Mouse (Mus musculus): ENCODE results near the gene Vgf. TPM values are rescaled to one million over a fixed set of nuclear protein-coding genes. Genes with fewer than 3 reads are reported as not detected.

The Vgf gene
- polyA plus RNA-seq, 1 experiment from 2014 or later = 2.1 TPM

DNA sequence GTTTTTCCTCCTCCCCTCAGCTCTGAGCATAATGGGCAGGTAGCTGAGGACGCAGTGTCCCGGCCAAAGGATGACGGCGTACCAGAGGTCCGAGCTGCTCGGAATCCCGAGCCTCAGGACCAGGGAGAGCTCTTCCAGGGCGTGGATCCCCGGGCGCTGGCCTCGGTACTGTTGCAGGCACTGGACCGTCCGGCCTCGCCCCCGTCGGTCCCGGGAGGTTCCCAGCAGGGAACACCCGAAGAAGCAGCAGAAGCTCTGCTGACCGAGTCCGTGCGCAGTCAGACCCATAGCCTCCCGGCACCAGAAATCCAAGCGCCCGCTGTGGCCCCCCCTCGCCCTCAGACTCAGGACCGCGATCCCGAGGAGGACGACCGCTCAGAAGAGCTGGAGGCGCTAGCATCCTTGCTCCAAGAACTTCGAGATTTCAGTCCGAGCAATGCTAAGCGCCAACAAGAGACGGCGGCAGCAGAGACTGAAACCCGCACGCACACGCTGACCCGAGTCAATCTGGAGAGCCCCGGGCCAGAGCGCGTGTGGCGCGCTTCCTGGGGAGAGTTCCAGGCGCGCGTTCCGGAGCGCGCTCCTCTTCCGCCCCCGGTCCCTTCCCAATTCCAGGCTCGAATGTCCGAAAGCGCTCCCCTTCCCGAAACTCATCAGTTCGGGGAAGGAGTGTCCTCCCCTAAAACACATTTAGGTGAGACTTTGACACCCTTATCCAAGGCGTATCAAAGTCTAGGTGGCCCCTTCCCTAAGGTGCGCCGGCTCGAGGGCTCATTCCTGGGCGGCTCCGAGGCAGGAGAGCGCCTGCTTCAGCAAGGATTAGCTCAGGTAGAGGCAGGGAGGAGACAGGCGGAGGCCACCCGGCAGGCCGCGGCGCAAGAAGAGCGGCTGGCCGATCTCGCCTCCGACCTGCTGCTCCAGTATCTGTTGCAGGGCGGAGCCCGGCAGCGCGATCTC is 5.2 kb downstream of the Vgf start:
- H3K4me1 ChIP-seq = peaks cover 34% of the 10 kb centered on the region
- peak overlapping the region; percentile 55 for H3K9ac ChIP-seq
- peak overlapping the region; percentile 50 for H3K4me3 ChIP-seq
- H3K9me3 ChIP-seq (replicated peaks) = no peaks in the 10 kb centered on the region
- H3K4me2 ChIP-seq (replicated peaks) = peak overlapping the region; percentile 100
- under 1% methylated on average over 78 of the region's 78 CpGs for WGBS
- no peak overlapping the region for H3K27ac ChIP-seq
- H3K36me3 ChIP-seq = peaks cover 11% of the 10 kb centered on the region
- H3K27me3 ChIP-seq = peaks cover 75% of the 10 kb centered on the region
- ATAC-seq (ENCODE audit: low FRiP score) = no peak

- ATAC-seq (ENCODE audit: low FRiP score) = 0 out of 2 replicates have a peak, but pooled peaks have one; percentile 0
- H3K4me1 ChIP-seq = peaks cover 34% of the 10 kb centered on the region
- peak overlapping the region; percentile 50 for H3K4me3 ChIP-seq
- peak overlapping the region; percentile 100 for H3K4me2 ChIP-seq (replicated peaks)
- under 1% methylated on average over 23 of the region's 33 CpGs for WGBS
- H3K9me3 ChIP-seq (replicated peaks) = no peaks in the 10 kb centered on the region
- H3K27ac ChIP-seq = 0 out of 2 replicates have a peak overlapping the region, but pooled peaks have one; percentile 30
- peaks cover 17% of the 10 kb centered on the region for H3K36me3 ChIP-seq
- peaks cover 69% of the 10 kb centered on the region for H3K27me3 ChIP-seq
- peak overlapping the region; percentile 55 for H3K9ac ChIP-seq
Measured at GRCm38 (mm10) chr5:137032033-137032421, 5.8 kb downstream of the Vgf start.

DNA sequence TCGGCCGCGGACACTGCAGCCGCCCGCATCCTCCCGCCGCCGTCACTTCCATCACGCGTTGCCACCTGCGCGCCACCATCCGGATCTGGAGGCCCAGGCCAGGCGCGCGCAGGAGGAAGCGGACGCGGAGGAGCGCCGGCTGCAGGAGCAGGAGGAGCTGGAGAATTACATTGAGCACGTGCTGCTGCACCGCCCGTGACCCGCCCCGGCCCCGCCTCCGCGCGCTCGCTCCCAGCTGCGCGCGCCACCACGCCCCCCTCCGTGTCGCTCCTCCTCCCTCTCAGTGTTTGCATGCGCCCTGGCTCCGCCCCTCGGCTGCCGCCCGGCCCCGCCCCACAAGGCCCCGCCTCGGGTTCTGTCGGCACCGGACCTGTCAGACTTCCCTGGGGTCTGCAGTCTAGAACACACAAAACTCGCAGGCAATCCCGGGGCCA is 6.5 kb downstream of the Vgf start:
- Histone ChIP-seq H3K9me3 (replicated peaks) (no peaks in the 10 kb centered on the region), H3K4me3 (peak overlapping the region; percentile 50), H3K4me2 (replicated peaks) (peak overlapping the region; percentile 100), H3K36me3 (peaks cover 24% of the 10 kb centered on the region), H3K27ac (0 out of 2 replicates have a peak overlapping the region, but pooled peaks have one; percentile 30), H3K4me1 (peaks cover 34% of the 10 kb centered on the region), H3K27me3 (peaks cover 64% of the 10 kb centered on the region), H3K9ac (peak overlapping the region; percentile 55)
- peak; percentile 64 for ATAC-seq (ENCODE audit: low FRiP score)
- WGBS = 1% methylated on average over 42 of the region's 49 CpGs

GRCm38 (mm10) chr5:137036211-137036610 is 10.0 kb downstream of the Vgf start:
- 85% methylated on average over 13 of the region's 13 CpGs for WGBS
- H3K36me3 ChIP-seq = peaks cover 54% of the 10 kb centered on the region
- ATAC-seq (ENCODE audit: low FRiP score) = no peak

DNA sequence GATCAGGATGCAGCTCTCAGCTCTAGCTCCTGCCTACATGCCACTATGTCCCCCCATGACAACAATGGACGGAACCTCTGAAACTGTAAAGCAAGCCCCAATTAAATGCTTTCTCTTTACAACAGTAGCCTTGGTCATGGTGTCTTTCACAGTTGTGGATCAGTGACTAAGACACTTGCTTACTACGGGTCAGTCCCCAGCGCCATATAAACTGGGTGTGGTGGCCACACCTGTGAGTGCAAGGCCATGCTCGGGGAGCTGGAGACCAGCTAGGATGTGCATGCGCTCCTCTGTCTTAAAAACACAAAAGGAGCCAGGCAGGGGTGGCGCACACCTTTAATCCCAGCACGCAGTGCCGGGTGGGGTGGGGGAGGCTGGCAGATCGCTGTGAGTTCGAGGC is 13.3 kb downstream of the Vgf start:
- Histone ChIP-seq H3K4me2 (replicated peaks) (no peak overlapping the region), H3K9ac (no peak overlapping the region)
- 95% methylated on average over 10 of the region's 10 CpGs for WGBS

More at GRCm38 (mm10) chr5:137036211-137036610, 10.0 kb downstream of the Vgf start:
- Histone ChIP-seq H3K27ac (no peak overlapping the region), H3K27me3 (peaks cover 30% of the 10 kb centered on the region), H3K4me2 (replicated peaks) (no peak overlapping the region), H3K9ac (0 out of 2 replicates have a peak overlapping the region, but pooled peaks have one; percentile 5), H3K9me3 (replicated peaks) (no peaks in the 10 kb centered on the region), H3K4me3 (no peak overlapping the region), H3K4me1 (peaks cover 13% of the 10 kb centered on the region)

GRCm38 (mm10) chr5:137041442-137041841 is 15.2 kb downstream of the Vgf start:
- Histone ChIP-seq H3K36me3 (peaks cover 62% of the 10 kb centered on the region), H3K9me3 (replicated peaks) (no peaks in the 10 kb centered on the region), H3K27me3 (no peaks in the 10 kb centered on the region), H3K9ac (no peak overlapping the region), H3K4me1 (peaks cover 12% of the 10 kb centered on the region), H3K4me3 (no peak overlapping the region), H3K4me2 (replicated peaks) (no peak overlapping the region), H3K27ac (no peak overlapping the region)
- no peak for ATAC-seq (ENCODE audit: low FRiP score)
- 87% methylated on average over 10 of the region's 10 CpGs for WGBS

More for the DNA sequence above, 13.3 kb downstream of the Vgf start:
- Histone ChIP-seq H3K36me3 (peaks cover 74% of the 10 kb centered on the region), H3K9me3 (replicated peaks) (no peaks in the 10 kb centered on the region), H3K27me3 (peaks cover 13% of the 10 kb centered on the region; the same call in 1 of the 2 replicates), H3K27ac (no peak overlapping the region), H3K4me1 (no peaks in the 10 kb centered on the region), H3K4me3 (no peak overlapping the region)
- no peak for ATAC-seq (ENCODE audit: low FRiP score)

GRCm38 (mm10) chr5:137043997-137044396 is 17.8 kb downstream of the Vgf start:
- Histone ChIP-seq H3K27me3 (no peaks in the 10 kb centered on the region), H3K27ac (no peak overlapping the region), H3K36me3 (peaks cover 37% of the 10 kb centered on the region), H3K9ac (no peak overlapping the region), H3K4me1 (peaks cover 15% of the 10 kb centered on the region), H3K4me3 (no peak overlapping the region), H3K9me3 (replicated peaks) (0 out of 2 replicates have a peak, but pooled peaks cover 3% of the 10 kb centered on the region), H3K4me2 (replicated peaks) (no peak overlapping the region)
- 95% methylated on average over 7 of the region's 7 CpGs for WGBS
- ATAC-seq (ENCODE audit: low FRiP score) = no peak

GRCm38 (mm10) chr5:137045402-137046323 is 19.5 kb downstream of the Vgf start, which contains the start of gene Ap1s1:
Gene Ap1s1, minus strand, starts transcription at chr5:137046135.
- Histone ChIP-seq H3K27ac (peak within 1 kb of the TSS; percentile 83), H3K4me2 (replicated peaks) (peak within 1 kb of the TSS; percentile 91), H3K9ac (peak within 1 kb of the TSS; percentile 87), H3K4me1 (peaks cover 15% of the 10 kb centered on the region), H3K4me3 (peak within 1 kb of the TSS; percentile 58), H3K36me3 (peaks cover 23% of the 10 kb centered on the region), H3K27me3 (no peaks in the 10 kb centered on the region), H3K9me3 (replicated peaks) (0 out of 2 replicates have a peak, but pooled peaks cover 3% of the 10 kb centered on the region)
- ATAC-seq (ENCODE audit: low FRiP score) = peak; percentile 91
- WGBS = under 1% methylated on average over 48 of the region's 48 CpGs

GRCm38 (mm10) chr5:137046324-137046718 is 20.1 kb downstream of the Vgf start:
- H3K4me2 ChIP-seq (replicated peaks) = peak overlapping the region; percentile 91
- peak overlapping the region; percentile 25; the same call in 1 of the 2 replicates for H3K27ac ChIP-seq
- H3K4me3 ChIP-seq = peak overlapping the region; percentile 58
- no peaks in the 10 kb centered on the region for H3K27me3 ChIP-seq
- H3K4me1 ChIP-seq = peaks cover 15% of the 10 kb centered on the region
- peak; percentile 23; the same call in 1 of the 2 replicates for ATAC-seq (ENCODE audit: low FRiP score)
- no peak overlapping the region for H3K9ac ChIP-seq
- 0 out of 2 replicates have a peak, but pooled peaks cover 3% of the 10 kb centered on the region for H3K9me3 ChIP-seq (replicated peaks)
- WGBS = 30% methylated on average over 5 of the region's 5 CpGs
- H3K36me3 ChIP-seq = peaks cover 19% of the 10 kb centered on the region

DNA sequence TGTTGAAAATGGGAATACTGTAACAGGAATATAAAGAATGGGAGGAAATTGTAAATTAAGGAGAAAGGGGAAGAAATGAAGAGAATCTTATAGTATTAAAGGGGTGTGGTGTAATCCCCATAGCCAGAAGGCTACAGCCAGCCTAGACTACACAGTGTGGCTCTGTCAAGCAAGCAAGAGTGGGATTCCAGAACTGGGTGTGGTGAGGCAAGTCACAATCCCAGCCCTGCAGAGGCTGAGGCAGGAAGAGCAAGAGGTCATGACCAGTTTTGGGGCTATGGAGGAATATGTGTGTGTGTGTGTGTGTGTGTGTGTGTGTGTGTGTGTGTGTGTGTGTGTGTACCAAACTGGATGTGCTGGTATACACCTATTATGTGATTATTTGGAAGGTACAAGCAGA is 20.8 kb downstream of the Vgf start:
- Histone ChIP-seq H3K4me3 (no peak overlapping the region), H3K4me2 (replicated peaks) (no peak overlapping the region), H3K36me3 (peaks cover 12% of the 10 kb centered on the region), H3K9me3 (replicated peaks) (0 out of 2 replicates have a peak, but pooled peaks cover 3% of the 10 kb centered on the region), H3K27me3 (no peaks in the 10 kb centered on the region), H3K9ac (no peak overlapping the region), H3K4me1 (peaks cover 15% of the 10 kb centered on the region), H3K27ac (no peak overlapping the region)
- no peak for ATAC-seq (ENCODE audit: low FRiP score)

DNA sequence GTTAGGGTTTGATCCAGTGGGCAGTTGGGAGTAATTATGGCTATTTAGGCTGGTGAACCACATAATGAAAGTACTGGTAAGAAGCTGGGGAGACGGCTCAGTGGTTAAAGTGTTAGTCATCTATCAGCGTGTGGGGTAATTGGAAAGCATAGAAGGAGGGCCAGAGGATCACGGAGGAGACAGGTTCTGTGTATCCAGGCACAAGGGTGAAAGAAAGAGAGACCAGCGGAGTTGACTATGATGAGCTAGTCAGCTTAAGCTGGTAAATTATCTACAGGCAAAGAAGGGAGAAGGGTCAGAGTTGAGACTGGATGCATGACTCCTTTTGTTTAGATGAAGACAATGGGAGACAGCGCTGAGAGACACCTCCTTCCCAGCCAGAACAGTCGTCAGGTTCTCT is 24.9 kb downstream of the Vgf start:
- peaks cover 5% of the 10 kb centered on the region; the same call in 1 of the 2 replicates for H3K4me1 ChIP-seq
- ATAC-seq (ENCODE audit: low FRiP score) = no peak

More for the DNA sequence above, 24.9 kb downstream of the Vgf start:
- Histone ChIP-seq H3K4me3 (no peak overlapping the region), H3K27me3 (no peaks in the 10 kb centered on the region), H3K27ac (no peak overlapping the region), H3K9ac (no peak overlapping the region), H3K36me3 (no peaks in the 10 kb centered on the region), H3K9me3 (replicated peaks) (0 out of 2 replicates have a peak, but pooled peaks cover 3% of the 10 kb centered on the region), H3K4me2 (replicated peaks) (no peak overlapping the region)
- WGBS = 52% methylated on average over 6 of the region's 6 CpGs

Data from hindbrain, embryonic 12.5 days (tissue).